Mouse (Mus musculus) intestine, postnatal 0 days (tissue): ENCODE measurements around the gene Ccnk. TPM values are rescaled to one million over a fixed set of nuclear protein-coding genes. Genes with fewer than 3 reads are reported as not detected.

ENCODE experiments used
- ATAC-seq: fragments of 200-750 bp; cut with Nextera tagmentation; 2 replicates; pipeline ENCODE4 v1.8.0; 2017; ENCODE audit warnings: mild to moderate bottlenecking, moderate TSS enrichment, moderate library complexity
- H3K27ac ChIP-seq: fragments of 300-500 bp; sonication (generic); 2 replicates; pipeline ENCODE4 v1.5.1; 2014; ENCODE audit warnings: mild to moderate bottlenecking, low read depth, low read length, moderate library complexity
- H3K27me3 ChIP-seq: fragments of 300-500 bp; sonication (generic); replicated peaks from 2 replicates; pipeline ENCODE4 v1.6.1; 2014; ENCODE audit warnings: low read length, mixed read lengths; ENCODE audit not compliant: control insufficient read depth, insufficient read depth
- H3K36me3 ChIP-seq: fragments of 300-500 bp; sonication (generic); 2 replicates; pipeline ENCODE4 v1.6.1; 2014; ENCODE audit warnings: mild to moderate bottlenecking, moderate library complexity; ENCODE audit not compliant: control insufficient read depth, insufficient read depth
- H3K4me1 ChIP-seq: fragments of 300-500 bp; sonication (generic); replicated peaks from 2 replicates; pipeline ENCODE4 v1.6.1; 2014; ENCODE audit warnings: antibody characterized with exemption, low read length, mixed read lengths; ENCODE audit not compliant: control insufficient read depth, insufficient read depth
- H3K4me2 ChIP-seq: fragments of 300-500 bp; sonication (generic); replicated peaks from 2 replicates; pipeline ENCODE4 v1.6.1; 2014; ENCODE audit warnings: low read depth, mild to moderate bottlenecking, moderate library complexity
- H3K4me3 ChIP-seq: fragments of 300-500 bp; sonication (generic); 2 replicates; pipeline ENCODE4 v1.5.1; 2014; ENCODE audit warnings: low read depth, low read length
- H3K9ac ChIP-seq: fragments of 300-500 bp; sonication (generic); 2 replicates; pipeline ENCODE4 v1.6.1; 2014; ENCODE audit warnings: mild to moderate bottlenecking, low read depth, low read length
- H3K9me3 ChIP-seq: fragments of 300-500 bp; sonication (generic); 2 replicates; pipeline ENCODE4 v1.6.1; 2016; ENCODE audit warnings: mixed run types; ENCODE audit not compliant: control insufficient read depth
- CTCF ChIP-seq: sonication (generic); IDR thresholded peaks from 2 replicates; pipeline ENCODE4 v1.5.1; 2016; ENCODE audit warnings: low read depth, mild to moderate bottlenecking, control low read depth, antibody characterized with exemption, moderate library complexity
- WGBS: fragments of 180-500 bp; shearing (Covaris S2); extraction: QIAGEN DNeasy Blood & Tissue Kit; methylation state at CpG from one replicate; pipeline ENCODE4 v1.1.7; 2014; 5-methylcytosine and 5-hydroxymethylcytosine counted together
- polyA plus RNA-seq: library from polyadenylated mRNA; unstranded; fragments of >200 nt; fragmentation: Nextera tagmentation; extraction: Ambion mirVana; gene quantifications from 2 replicates; pipeline ENCODE4 v1.2.1, GENCODE M21; 2015

The Ccnk gene
- polyA plus RNA-seq, 1 experiment from 2014 or later, result 3.0 TPM

DNA sequence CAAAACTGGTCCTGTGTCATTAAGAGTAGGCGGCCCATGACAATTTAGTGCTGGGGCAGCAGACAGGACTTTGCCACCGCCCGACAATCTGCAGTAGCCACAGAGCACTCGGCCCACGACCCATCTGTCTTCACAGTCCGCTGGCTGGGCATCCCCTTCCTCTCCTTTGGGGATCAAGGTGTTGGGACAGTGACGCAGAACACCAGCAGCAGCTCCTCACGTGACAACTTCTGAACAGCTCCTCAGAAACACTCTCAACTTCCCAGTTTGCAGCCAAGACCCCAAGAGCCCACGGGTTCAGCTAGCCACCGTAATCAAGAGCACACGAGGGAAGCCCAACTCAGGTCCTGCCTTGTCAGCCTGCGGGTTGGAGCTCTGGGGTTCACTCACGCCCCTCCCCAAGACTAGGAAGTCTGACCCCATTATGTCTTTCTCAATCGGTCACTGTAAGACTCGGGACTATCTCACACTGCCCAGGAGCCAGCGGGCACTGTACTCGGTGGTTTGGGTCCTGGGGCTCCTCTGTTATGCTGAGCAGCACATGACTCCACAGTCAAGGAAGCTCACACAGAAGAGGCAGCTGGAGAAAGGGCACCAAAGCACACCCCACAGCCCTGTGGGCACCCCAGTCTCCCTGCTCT, 59.1 kb downstream of the Ccnk start:
- H3K9ac ChIP-seq, result no peak overlapping the region
- no peak overlapping the region for H3K4me3 ChIP-seq
- TF ChIP-seq CTCF, result no peak
- no peak for ATAC-seq
- H3K36me3 ChIP-seq, result no peaks in the 10 kb centered on the region
- peaks cover 21% of the 10 kb centered on the region; the same call in 1 of the 2 replicates for H3K4me1 ChIP-seq
- H3K27ac ChIP-seq, result no peak overlapping the region
- 83% methylated on average over 17 of the region's 17 CpGs for WGBS
- H3K9me3 ChIP-seq, result no peaks in the 10 kb centered on the region
- no peaks in the 10 kb centered on the region for H3K27me3 ChIP-seq
- no peak overlapping the region for H3K4me2 ChIP-seq

DNA sequence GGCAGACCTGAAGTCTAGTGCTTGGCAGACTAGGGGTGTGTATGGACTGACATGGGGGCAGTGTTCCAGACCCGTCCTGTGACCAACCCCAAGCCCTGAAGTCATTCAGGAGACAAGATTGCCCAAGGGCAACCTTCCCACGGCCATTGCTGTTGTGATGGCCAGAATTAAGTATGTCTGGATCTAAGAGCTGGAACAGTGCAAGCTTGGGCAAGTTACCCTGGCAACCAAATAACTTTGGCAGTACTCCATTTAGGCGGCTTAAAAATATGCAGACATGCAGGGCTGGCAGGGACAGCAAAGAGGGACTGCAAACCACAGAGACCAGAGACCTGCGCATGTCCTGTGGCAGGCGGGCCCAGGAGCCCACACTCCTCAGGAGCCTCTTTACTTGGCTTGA, 60.1 kb downstream of the Ccnk start:
- Histone ChIP-seq H3K27ac (no peak overlapping the region), H3K9me3 (no peaks in the 10 kb centered on the region), H3K36me3 (no peaks in the 10 kb centered on the region), H3K27me3 (no peaks in the 10 kb centered on the region), H3K4me2 (no peak overlapping the region), H3K4me1 (peaks cover 19% of the 10 kb centered on the region; the same call in 1 of the 2 replicates), H3K9ac (no peak overlapping the region), H3K4me3 (no peak overlapping the region)
- ATAC-seq, result no peak
- WGBS, result 71% methylated on average over 5 of the region's 5 CpGs
- TF ChIP-seq CTCF, result no peak

DNA sequence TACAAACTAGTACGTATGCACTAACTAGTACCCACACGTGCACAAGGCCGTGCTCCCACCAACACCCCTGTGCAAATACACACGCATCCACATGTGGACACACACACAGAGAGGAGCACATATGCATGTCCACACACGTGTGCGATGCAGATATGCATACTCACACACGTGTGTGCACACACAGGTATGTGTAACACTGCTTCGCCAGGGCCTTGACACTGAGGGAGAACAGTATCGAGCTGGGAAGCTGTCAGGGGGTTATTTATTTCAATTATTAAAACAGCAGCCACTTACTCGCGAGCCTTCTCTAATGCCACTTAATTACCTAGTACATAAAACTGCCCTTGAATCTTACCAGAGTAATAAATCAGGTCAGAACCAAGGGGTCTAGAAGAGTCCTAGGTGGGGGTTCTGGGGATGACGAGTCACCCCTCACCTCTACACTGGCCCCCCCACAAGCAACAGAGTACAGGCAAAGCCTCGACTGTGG, 61.1 kb downstream of the Ccnk start:
- Histone ChIP-seq H3K9me3 (no peaks in the 10 kb centered on the region), H3K4me1 (peaks cover 23% of the 10 kb centered on the region; the same call in 1 of the 2 replicates), H3K4me3 (no peak overlapping the region), H3K27ac (no peak overlapping the region), H3K4me2 (no peak overlapping the region), H3K9ac (no peak overlapping the region), H3K27me3 (no peaks in the 10 kb centered on the region), H3K36me3 (no peaks in the 10 kb centered on the region)
- TF ChIP-seq CTCF, result no peak
- ATAC-seq, result no peak
- WGBS, result 78% methylated on average over 13 of the region's 13 CpGs

DNA sequence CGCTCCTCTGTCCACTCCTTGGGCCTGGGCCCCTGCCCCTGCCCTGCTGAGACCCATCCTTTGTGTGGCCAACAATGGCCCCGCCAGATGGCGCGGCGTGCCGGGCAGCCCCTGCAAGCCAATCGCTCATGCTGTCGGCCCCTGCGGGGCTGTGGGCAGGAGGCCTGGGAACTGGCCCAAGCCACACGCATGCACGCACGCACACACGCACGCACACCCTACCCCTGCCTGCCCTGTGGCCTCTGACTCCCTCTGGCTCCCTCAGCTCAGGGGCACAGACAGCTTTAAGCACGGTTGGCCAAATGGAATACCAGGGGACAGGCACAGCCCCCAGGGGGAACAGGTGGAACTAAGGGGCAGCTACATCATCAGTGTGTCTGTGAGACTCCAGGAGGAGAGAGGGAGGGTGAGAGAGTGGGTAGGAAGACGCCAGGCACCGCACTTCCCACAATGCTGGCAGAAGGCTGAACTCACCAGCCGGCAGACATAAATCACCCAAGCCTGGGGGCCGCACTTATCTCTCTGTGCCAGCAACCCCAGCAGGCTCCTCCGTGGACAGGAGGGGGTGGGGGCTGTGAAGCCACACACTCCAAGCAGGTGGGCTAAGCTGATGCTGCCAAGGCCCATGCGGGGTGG, 61.7 kb downstream of the Ccnk start:
- no peak for ATAC-seq
- Histone ChIP-seq H3K4me3 (no peak overlapping the region), H3K4me1 (peaks cover 20% of the 10 kb centered on the region; the same call in 1 of the 2 replicates), H3K27ac (peak overlapping the region; percentile 35; the same call in 1 of the 2 replicates), H3K27me3 (no peaks in the 10 kb centered on the region), H3K9me3 (no peaks in the 10 kb centered on the region), H3K36me3 (no peaks in the 10 kb centered on the region), H3K9ac (no peak overlapping the region), H3K4me2 (no peak overlapping the region)
- no peak for TF ChIP-seq CTCF
- WGBS, result 64% methylated on average over 21 of the region's 21 CpGs

DNA sequence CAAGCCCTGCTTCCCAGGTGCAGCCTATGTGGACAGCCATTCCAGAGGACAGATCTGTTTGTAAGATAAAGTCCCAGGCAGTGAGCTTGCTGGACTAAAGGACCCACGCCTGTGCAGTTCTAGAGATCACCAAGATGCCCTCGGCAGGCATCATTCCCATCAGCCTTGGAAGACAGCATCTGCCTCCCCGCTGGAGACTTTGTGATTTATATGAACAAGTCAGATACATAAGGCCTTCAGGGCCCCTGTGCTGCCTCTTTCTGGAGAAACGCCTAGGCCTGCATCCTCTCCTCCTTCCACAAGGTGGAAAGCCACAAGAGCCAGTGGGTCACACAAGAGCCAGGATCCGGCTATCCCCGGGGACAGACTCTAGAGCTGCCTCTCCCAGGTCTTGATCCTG, 62.2 kb downstream of the Ccnk start:
- ATAC-seq, result no peak
- 59% methylated on average over 6 of the region's 6 CpGs for WGBS
- H3K9ac ChIP-seq, result no peak overlapping the region
- no peak overlapping the region for H3K4me3 ChIP-seq
- no peak overlapping the region for H3K4me2 ChIP-seq
- no peaks in the 10 kb centered on the region for H3K27me3 ChIP-seq
- no peaks in the 10 kb centered on the region for H3K9me3 ChIP-seq
- peaks cover 20% of the 10 kb centered on the region; the same call in 1 of the 2 replicates for H3K4me1 ChIP-seq
- H3K27ac ChIP-seq, result peak overlapping the region; percentile 35; the same call in 1 of the 2 replicates
- no peak; the same call in 1 of the 2 replicates for TF ChIP-seq CTCF
- no peaks in the 10 kb centered on the region for H3K36me3 ChIP-seq

DNA sequence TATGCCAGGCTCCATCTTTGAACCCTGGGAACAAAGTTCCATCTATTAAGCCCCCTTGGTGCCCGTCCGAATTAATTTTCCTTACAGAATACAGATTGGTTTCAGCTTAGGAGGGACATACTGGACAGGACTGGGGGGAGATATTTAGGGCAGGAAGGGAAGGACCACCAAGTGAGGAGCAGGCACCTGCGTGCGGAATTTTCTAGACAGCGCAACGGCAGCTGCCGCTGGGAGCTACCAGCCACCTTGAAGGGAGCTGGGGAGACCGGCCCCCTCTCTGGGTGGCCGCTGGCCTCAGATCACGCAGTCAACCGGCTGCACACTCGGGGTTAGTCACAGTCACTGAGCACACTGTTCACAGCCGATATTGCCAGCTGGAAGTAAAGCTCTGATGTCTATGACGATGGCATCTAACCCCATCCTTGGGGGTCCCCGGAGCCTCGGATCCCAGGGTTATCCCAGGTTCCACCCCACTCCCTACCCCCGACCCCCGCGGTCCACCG, 62.9 kb downstream of the Ccnk start:
- no peak for TF ChIP-seq CTCF
- Histone ChIP-seq H3K27ac (no peak overlapping the region), H3K9ac (no peak overlapping the region), H3K4me1 (peaks cover 18% of the 10 kb centered on the region; the same call in 1 of the 2 replicates), H3K4me2 (no peak overlapping the region), H3K4me3 (no peak overlapping the region), H3K27me3 (no peaks in the 10 kb centered on the region), H3K36me3 (no peaks in the 10 kb centered on the region), H3K9me3 (no peaks in the 10 kb centered on the region)
- WGBS, result 89% methylated on average over 20 of the region's 20 CpGs
- no peak for ATAC-seq
